In genomic region chr6:12993772-12994171, GRCm38 (mm10) we compare ENCODE assay signal across 22 mouse cellular contexts.
DNase-seq lines count a peak whose midpoint lies in the region; ATAC-seq and TF ChIP-seq lines count a peak whose summit lies in the region.
"Had no signal": no experiment of that assay in that cellular context is flagged by ENCODE, and none has a peak within 500 bp of the region (broad histone marks: within the 10 kb centered on the region; RNA-seq: fewer than 3 reads in every experiment).

No protein-coding gene starts in this region.

- no peaks in the 10 kb centered on the region for H3K9me3 ChIP-seq in hindbrain, postnatal 0 days (ENCODE audit: low read length)
- H3K9me3 ChIP-seq: embryonic facial prominence, embryonic 10.5 days; forebrain, embryonic 13.5 days; forebrain, embryonic 15.5 days; G1E had no signal

- H3K27me3 ChIP-seq in hindbrain, postnatal 0 days (ENCODE audit: insufficient read depth, low read length) = no peaks in the 10 kb centered on the region
- H3K27me3 ChIP-seq: CH12.LX; embryonic facial prominence, embryonic 12.5 days; forebrain, embryonic 13.5 days; forebrain, embryonic 15.5 days had no signal

- no peak overlapping the region for H3K4me3 ChIP-seq in hindbrain, postnatal 0 days (ENCODE audit: low read length)
- H3K4me3 ChIP-seq: embryonic facial prominence, embryonic 10.5 days; embryonic facial prominence, embryonic 12.5 days; forebrain, embryonic 13.5 days; forebrain, embryonic 15.5 days had no signal

- H3K4me1 ChIP-seq in hindbrain, postnatal 0 days (ENCODE audit: insufficient read depth, low read length) = no peaks in the 10 kb centered on the region
- H3K4me1 ChIP-seq: embryonic facial prominence, embryonic 10.5 days; embryonic facial prominence, embryonic 12.5 days; forebrain, embryonic 13.5 days; forebrain, embryonic 15.5 days had no signal

- ATAC-seq in hindbrain, postnatal 0 days = no peak
- ATAC-seq: activated CD4-positive, CD25-positive, alpha-beta regulatory T cell, adult 4 months; CD4-positive, CD25-positive, alpha-beta regulatory T cell, adult 4 months; forebrain, embryonic 13.5 days; forebrain, embryonic 15.5 days; forebrain, postnatal 0 days had no signal

- DNase-seq in 3T3-L1 (ENCODE audit: low read depth, low spot score) = peak; percentile 79
- DNase-seq in NIH3T3 (ENCODE audit: low read depth) = peak; percentile 60
- peak; percentile 49 for DNase-seq in adipocyte (ENCODE audit: low spot score)
- peak; percentile 35 for DNase-seq in fibroblast of lung, adult 2 months (ENCODE audit: low read depth)
- no peak for DNase-seq in hindbrain, postnatal 0 days (ENCODE audit: low spot score)
- no peak for DNase-seq in right cerebral cortex, adult 2 months (ENCODE audit: low spot score in 2 of 2)
- no peak for DNase-seq in left cerebral cortex, postnatal 36 days (ENCODE audit: low spot score in 2 of 2)
- DNase-seq: adrenal gland, postnatal 10 days; B cell, adult 2 months; cerebellum, adult 11-12 months; cerebellum, adult 2 months; cerebellum, adult 9-10 months; cerebellum, postnatal 25 days; forebrain, postnatal 0 days had no signal

- no peak overlapping the region for H3K4me2 ChIP-seq in hindbrain, postnatal 0 days (ENCODE audit: low read depth, low read length)
- H3K4me2 ChIP-seq: embryonic facial prominence, embryonic 12.5 days; forebrain, embryonic 13.5 days; forebrain, embryonic 15.5 days had no signal

- 70% methylated on average over 2 of the region's 2 CpGs for WGBS in hindbrain, postnatal 0 days

- intact Hi-C loops in left cerebral cortex, postnatal 36 days (cut with DNase I) = no loop called here

- H3K9ac ChIP-seq in hindbrain, postnatal 0 days (replicated peaks; ENCODE audit: low read length) = no peak overlapping the region
- H3K9ac ChIP-seq: embryonic facial prominence, embryonic 12.5 days; forebrain, embryonic 13.5 days; forebrain, embryonic 15.5 days; forebrain, postnatal 0 days had no signal

- no peak for TF ChIP-seq CTCF in hindbrain, postnatal 0 days (IDR thresholded peaks at IDR 0.05; ENCODE audit: low read depth)

- no peaks in the 10 kb centered on the region for H3K36me3 ChIP-seq in hindbrain, postnatal 0 days (ENCODE audit: insufficient read depth, low read length)
- H3K36me3 ChIP-seq: embryonic facial prominence, embryonic 10.5 days; embryonic facial prominence, embryonic 12.5 days; forebrain, embryonic 15.5 days; G1E had no signal

- no peak overlapping the region for H3K27ac ChIP-seq in hindbrain, postnatal 0 days
- H3K27ac ChIP-seq: embryonic facial prominence, embryonic 10.5 days; embryonic facial prominence, embryonic 12.5 days; forebrain, embryonic 13.5 days; forebrain, embryonic 15.5 days had no signal

Comparison
In these comparisons a context has a peak if more than half of its experiments do, and no peak if none do; other contexts are left out.
1. DNase-seq: peak in 3T3-L1 (single experiment), NIH3T3 (single experiment), adipocyte (single experiment) and fibroblast of lung, adult 2 months (single experiment); none in hindbrain, postnatal 0 days (single experiment), right cerebral cortex, adult 2 months (0 of 2) and left cerebral cortex, postnatal 36 days (0 of 2).